Mouse (Mus musculus) right cerebral cortex, adult 18-20 months (tissue): ENCODE data around the gene Zmym5.
"Not testable (repeated sequence)": the region's sequence is repeated elsewhere in the genome, so short reads cannot be mapped to it uniquely, and the experiment has no call there.

Experiments used
- DNase-seq: peaks from one replicate; pipeline ENCODE4 v3.0.0; 2022; ENCODE audit warnings: mixed read lengths

The Zmym5 gene

GRCm38 (mm10) chr14:56811701-56812339, at the start of gene Zmym5:
TSS of gene Zmym5 (minus strand) at chr14:56811716.
- DNase-seq, result peak; percentile 86

- no peak for DNase-seq
These were observed 38.2 kb upstream of the Zmym5 start for GRCm38 (mm10) chr14:56849681-56850080.

- DNase-seq, result no peak
These were observed 36.8 kb upstream of the Zmym5 start for GRCm38 (mm10) chr14:56848322-56848721.

GRCm38 (mm10) chr14:56844507-56844906, 33.0 kb upstream of the Zmym5 start:
- no peak for DNase-seq

GRCm38 (mm10) chr14:56844033-56844432, 32.5 kb upstream of the Zmym5 start:
- DNase-seq, result no peak

GRCm38 (mm10) chr14:56834576-56834975, 23.1 kb upstream of the Zmym5 start:
- not testable (repeated sequence) for DNase-seq

- DNase-seq, result not testable (repeated sequence)
These were observed 21.7 kb upstream of the Zmym5 start for GRCm38 (mm10) chr14:56833211-56833610.

- DNase-seq, result no peak
These were observed 21.1 kb upstream of the Zmym5 start for GRCm38 (mm10) chr14:56832563-56833113.

- no peak for DNase-seq
These were observed 20.6 kb upstream of the Zmym5 start for GRCm38 (mm10) chr14:56832147-56832546.

- no peak for DNase-seq
These were observed 19.1 kb upstream of the Zmym5 start for GRCm38 (mm10) chr14:56830491-56831045.

- DNase-seq, result no peak
These were observed 13.0 kb upstream of the Zmym5 start for GRCm38 (mm10) chr14:56824562-56824961.

- DNase-seq, result no peak
These were observed 6.1 kb upstream of the Zmym5 start for GRCm38 (mm10) chr14:56817616-56818015.

- DNase-seq, result no peak
These were observed 5.6 kb upstream of the Zmym5 start for GRCm38 (mm10) chr14:56817131-56817530.

- no peak for DNase-seq
These were observed 5.0 kb upstream of the Zmym5 start for GRCm38 (mm10) chr14:56816541-56816940.

GRCm38 (mm10) chr14:56812520-56813036, 1.1 kb upstream of the Zmym5 start:
- peak; percentile 75 for DNase-seq

GRCm38 (mm10) chr14:56810781-56811690, 480 bp downstream of the Zmym5 start:
- DNase-seq, result not testable (repeated sequence)

GRCm38 (mm10) chr14:56793243-56793642, 18.3 kb downstream of the Zmym5 start:
- peak; percentile 32 for DNase-seq

- DNase-seq, result no peak
These were observed 26.9 kb downstream of the Zmym5 start for GRCm38 (mm10) chr14:56784575-56784974.

- DNase-seq, result no peak
These were observed 32.6 kb downstream of the Zmym5 start for GRCm38 (mm10) chr14:56778933-56779300.

GRCm38 (mm10) chr14:56778200-56778932, 33.1 kb downstream of the Zmym5 start, which contains the start of gene Pspc1:
TSS of gene Pspc1 (minus strand) at chr14:56778316.
- peak; percentile 98 for DNase-seq

- peak; percentile 66 for DNase-seq
These were observed 34.0 kb downstream of the Zmym5 start for GRCm38 (mm10) chr14:56777360-56778136.
